Mouse (Mus musculus): Measurements from ENCODE around the gene Col4a1. TPM values are rescaled to one million over a fixed set of nuclear protein-coding genes. Genes with fewer than 3 reads are reported as not detected.

Gene Col4a1
- polyA plus RNA-seq, 1 experiment from 2014 or later, result 169 TPM

- no peaks in the 10 kb centered on the region for H3K36me3 ChIP-seq
- no peak overlapping the region for H3K9ac ChIP-seq
- 72% methylated on average over 9 of the region's 9 CpGs for WGBS
- H3K4me1 ChIP-seq, result peaks cover 27% of the 10 kb centered on the region
- no peak overlapping the region for H3K27ac ChIP-seq
- no peaks in the 10 kb centered on the region for H3K9me3 ChIP-seq
- H3K4me3 ChIP-seq, result no peak overlapping the region
- no peak for ATAC-seq (ENCODE audit: insufficient number of reproducible peaks, insufficient read depth, low FRiP score, low TSS enrichment)
- no peak overlapping the region for H3K4me2 ChIP-seq (replicated peaks)
- H3K27me3 ChIP-seq, result peaks cover 7% of the 10 kb centered on the region
These were observed 129.0 kb downstream of the Col4a1 start for GRCm38 (mm10) chr8:11183611-11184031.

DNA sequence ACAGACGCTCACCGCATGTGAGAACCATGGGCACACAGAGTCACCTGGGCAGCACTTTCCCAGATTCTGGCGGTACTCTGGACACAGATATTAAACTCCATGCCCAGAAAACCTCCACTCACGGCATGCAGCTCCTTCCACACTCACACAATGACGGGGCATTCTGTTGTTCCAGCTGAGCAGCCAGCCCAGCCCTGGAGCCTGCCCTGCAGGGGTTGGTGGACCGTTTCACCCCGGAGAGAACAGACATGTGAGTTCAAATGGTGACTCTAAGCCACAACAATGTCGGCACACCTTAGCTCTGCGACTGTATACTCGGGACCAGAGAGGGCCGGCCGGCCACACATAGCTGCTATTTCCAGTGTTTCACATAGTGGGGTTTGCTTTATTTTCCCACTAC is 130.0 kb downstream of the Col4a1 start:
- no peak for ATAC-seq (ENCODE audit: insufficient number of reproducible peaks, insufficient read depth, low FRiP score, low TSS enrichment)
- Histone ChIP-seq H3K4me3 (no peak overlapping the region), H3K9ac (no peak overlapping the region), H3K9me3 (no peaks in the 10 kb centered on the region), H3K36me3 (no peaks in the 10 kb centered on the region), H3K4me1 (peaks cover 17% of the 10 kb centered on the region; the same call in 1 of the 2 replicates), H3K27me3 (no peaks in the 10 kb centered on the region), H3K4me2 (replicated peaks) (no peak overlapping the region), H3K27ac (no peak overlapping the region)
- 79% methylated on average over 12 of the region's 12 CpGs for WGBS

DNA sequence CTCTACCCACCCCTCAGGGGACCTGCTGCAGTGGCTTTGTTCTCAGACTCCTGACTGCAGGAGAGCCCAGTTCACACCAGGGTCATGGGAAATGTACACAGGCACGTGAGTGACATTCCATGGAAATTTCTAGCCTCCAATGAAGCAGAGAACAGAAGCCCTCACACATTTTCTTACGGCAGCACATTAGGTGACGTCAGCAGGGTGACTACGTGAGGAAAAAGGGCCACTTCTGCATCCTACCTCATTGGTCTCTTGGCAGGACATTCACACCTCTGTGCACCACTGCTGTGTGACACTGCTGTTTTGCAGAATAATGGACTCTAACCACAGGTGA is 130.5 kb downstream of the Col4a1 start:
- Histone ChIP-seq H3K9ac (no peak overlapping the region), H3K4me3 (no peak overlapping the region), H3K27me3 (no peaks in the 10 kb centered on the region), H3K4me1 (peaks cover 15% of the 10 kb centered on the region; the same call in 1 of the 2 replicates), H3K27ac (no peak overlapping the region), H3K36me3 (no peaks in the 10 kb centered on the region), H3K9me3 (no peaks in the 10 kb centered on the region), H3K4me2 (replicated peaks) (no peak overlapping the region)
- ATAC-seq (ENCODE audit: insufficient number of reproducible peaks, insufficient read depth, low FRiP score, low TSS enrichment), result no peak
- WGBS, result 59% methylated on average over 4 of the region's 4 CpGs

- H3K9me3 ChIP-seq, result no peaks in the 10 kb centered on the region
- no peak overlapping the region for H3K9ac ChIP-seq
- no peak overlapping the region for H3K4me2 ChIP-seq (replicated peaks)
- H3K4me1 ChIP-seq, result peaks cover 11% of the 10 kb centered on the region; the same call in 1 of the 2 replicates
- 77% methylated on average over 11 of the region's 11 CpGs for WGBS
- H3K27me3 ChIP-seq, result no peaks in the 10 kb centered on the region
- H3K27ac ChIP-seq, result no peak overlapping the region
- no peak for ATAC-seq (ENCODE audit: insufficient number of reproducible peaks, insufficient read depth, low FRiP score, low TSS enrichment)
- no peaks in the 10 kb centered on the region for H3K36me3 ChIP-seq
- no peak overlapping the region for H3K4me3 ChIP-seq
These were observed 131.0 kb downstream of the Col4a1 start for GRCm38 (mm10) chr8:11181420-11182147.

GRCm38 (mm10) chr8:11179869-11180268 is 132.8 kb downstream of the Col4a1 start:
- WGBS, result 76% methylated on average over 3 of the region's 3 CpGs
- Histone ChIP-seq H3K9ac (no peak overlapping the region), H3K4me2 (replicated peaks) (no peak overlapping the region), H3K4me3 (no peak overlapping the region), H3K4me1 (0 out of 2 replicates have a peak, but pooled peaks cover 5% of the 10 kb centered on the region), H3K36me3 (no peaks in the 10 kb centered on the region), H3K9me3 (no peaks in the 10 kb centered on the region), H3K27ac (no peak overlapping the region), H3K27me3 (no peaks in the 10 kb centered on the region)
- ATAC-seq (ENCODE audit: insufficient number of reproducible peaks, insufficient read depth, low FRiP score, low TSS enrichment), result no peak

DNA sequence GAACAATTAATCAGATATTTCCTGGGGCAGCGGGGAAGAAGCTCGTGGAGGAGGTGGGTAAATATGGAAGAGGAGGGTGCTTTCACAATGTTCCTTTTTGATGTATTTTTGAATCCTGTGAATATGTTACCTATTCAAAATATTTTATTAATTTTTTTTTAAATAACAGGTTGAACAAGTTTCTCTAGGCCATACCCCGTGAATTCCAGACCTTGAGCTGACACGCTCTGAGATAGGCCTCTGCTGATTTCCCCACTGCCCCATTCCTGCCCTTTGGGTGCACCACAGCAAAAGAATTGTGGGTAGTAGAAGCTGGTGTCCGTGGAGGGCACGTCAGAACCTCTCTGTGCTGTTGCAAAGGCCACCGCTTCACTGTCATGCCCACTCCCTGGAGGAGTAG is 136.2 kb downstream of the Col4a1 start:
- 84% methylated on average over 7 of the region's 7 CpGs for WGBS
- no peak for ATAC-seq (ENCODE audit: insufficient number of reproducible peaks, insufficient read depth, low FRiP score, low TSS enrichment)
- H3K27ac ChIP-seq, result no peak overlapping the region

DNA sequence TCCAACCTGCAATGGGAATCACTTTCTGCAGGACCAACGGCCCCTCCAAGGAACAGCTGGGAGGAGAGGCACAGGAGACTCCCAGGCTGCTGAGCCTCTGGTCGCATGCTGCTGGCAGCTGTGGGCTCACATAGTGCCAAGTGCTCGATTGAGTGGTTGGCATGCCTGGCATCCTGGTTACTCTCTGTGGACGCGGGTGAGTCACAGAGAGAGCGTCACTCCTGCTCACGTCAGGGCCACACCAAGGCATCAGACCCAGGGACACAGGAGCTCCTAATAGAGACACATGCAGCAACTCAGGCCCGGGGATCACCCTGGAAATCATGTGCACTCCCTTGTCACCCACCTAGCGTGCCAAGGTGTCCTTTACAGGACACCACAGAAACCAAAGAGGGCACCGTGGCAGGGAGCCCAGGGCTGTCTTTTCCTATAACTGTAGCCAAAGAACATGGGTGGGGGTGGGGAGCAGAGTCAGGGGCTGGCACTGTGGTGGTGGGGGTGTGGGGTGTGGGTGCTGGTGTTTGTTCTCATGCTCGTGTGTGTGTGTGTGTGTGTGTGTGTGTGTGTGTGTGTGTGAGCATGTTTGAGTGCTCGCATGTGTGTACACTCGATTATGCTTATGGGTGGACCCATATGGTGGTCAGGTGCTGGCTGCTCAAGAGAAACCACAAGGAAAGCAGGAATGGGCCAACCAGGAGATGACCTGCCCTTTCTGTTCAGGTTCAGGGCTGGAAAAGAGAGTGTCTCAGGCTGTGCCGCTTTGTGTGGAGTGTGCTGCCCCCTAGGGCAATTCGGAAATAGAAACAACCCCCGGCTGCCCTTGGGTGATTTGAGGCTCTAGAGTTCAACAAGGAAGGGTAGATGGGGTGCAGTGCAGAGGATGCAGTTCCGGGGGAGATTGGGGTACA is 139.1 kb downstream of the Col4a1 start:
- no peaks in the 10 kb centered on the region for H3K27me3 ChIP-seq
- H3K4me3 ChIP-seq, result no peak overlapping the region
- 67% methylated on average over 17 of the region's 17 CpGs for WGBS
- H3K36me3 ChIP-seq, result no peaks in the 10 kb centered on the region
- no peak overlapping the region for H3K4me2 ChIP-seq (replicated peaks)
- H3K27ac ChIP-seq, result no peak overlapping the region
- no peaks in the 10 kb centered on the region for H3K9me3 ChIP-seq
- no peak for ATAC-seq (ENCODE audit: insufficient number of reproducible peaks, insufficient read depth, low FRiP score, low TSS enrichment)
- H3K4me1 ChIP-seq, result 0 out of 2 replicates have a peak, but pooled peaks cover 8% of the 10 kb centered on the region
- no peak overlapping the region for H3K9ac ChIP-seq

More for the DNA sequence above, 136.2 kb downstream of the Col4a1 start:
- no peak overlapping the region for H3K9ac ChIP-seq
- H3K4me3 ChIP-seq, result no peak overlapping the region
- no peaks in the 10 kb centered on the region for H3K27me3 ChIP-seq
- no peak overlapping the region for H3K4me2 ChIP-seq (replicated peaks)
- H3K9me3 ChIP-seq, result no peaks in the 10 kb centered on the region
- H3K36me3 ChIP-seq, result no peaks in the 10 kb centered on the region
- 0 out of 2 replicates have a peak, but pooled peaks cover 8% of the 10 kb centered on the region for H3K4me1 ChIP-seq

DNA sequence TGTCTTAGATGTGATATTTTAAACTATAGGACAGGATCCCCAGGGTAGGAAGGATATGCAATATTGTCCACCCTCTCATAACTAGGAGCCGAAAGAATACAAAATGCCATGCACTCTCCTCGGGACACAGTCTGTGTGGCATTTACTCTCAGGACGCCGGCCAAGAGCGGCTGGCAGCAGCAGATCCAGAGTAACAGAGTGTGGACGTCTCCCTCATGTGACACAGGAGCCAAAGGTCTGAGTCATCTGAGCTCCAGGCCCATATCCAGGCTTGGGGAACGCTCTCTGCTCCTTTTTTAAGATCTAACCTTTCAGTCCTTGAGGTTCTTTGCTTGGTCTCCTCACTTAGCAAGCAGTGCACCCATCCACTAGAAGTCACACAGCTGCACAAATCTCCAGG is 141.1 kb downstream of the Col4a1 start:
- Histone ChIP-seq H3K4me1 (0 out of 2 replicates have a peak, but pooled peaks cover 8% of the 10 kb centered on the region), H3K9ac (no peak overlapping the region), H3K36me3 (no peaks in the 10 kb centered on the region), H3K27me3 (no peaks in the 10 kb centered on the region), H3K9me3 (no peaks in the 10 kb centered on the region), H3K4me2 (replicated peaks) (no peak overlapping the region), H3K27ac (no peak overlapping the region), H3K4me3 (no peak overlapping the region)
- no peak for ATAC-seq (ENCODE audit: insufficient number of reproducible peaks, insufficient read depth, low FRiP score, low TSS enrichment)
- 84% methylated on average over 7 of the region's 7 CpGs for WGBS

DNA sequence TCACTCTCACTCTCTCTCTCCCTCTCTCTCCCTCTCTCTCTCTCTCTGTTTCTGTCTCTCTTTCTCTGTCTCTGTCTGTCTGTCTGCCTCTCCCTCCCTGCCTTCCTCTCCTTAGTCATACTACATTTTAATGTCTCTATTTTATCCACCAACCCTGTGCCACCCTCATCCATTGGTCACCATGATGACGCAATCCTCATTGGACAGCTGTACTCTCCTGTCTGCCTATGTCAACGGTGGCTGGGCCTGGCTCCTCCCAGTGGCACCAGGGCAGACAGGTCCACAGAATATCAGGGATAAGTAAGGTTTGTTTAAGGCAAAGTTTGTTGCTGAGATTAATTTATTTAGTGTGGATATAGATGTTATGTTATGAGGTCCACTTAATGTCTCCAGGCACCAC is 143.2 kb downstream of the Col4a1 start:
- 72% methylated on average over 2 of the region's 2 CpGs for WGBS
- Histone ChIP-seq H3K9me3 (no peaks in the 10 kb centered on the region), H3K4me2 (replicated peaks) (no peak overlapping the region), H3K27ac (no peak overlapping the region), H3K4me1 (0 out of 2 replicates have a peak, but pooled peaks cover 5% of the 10 kb centered on the region), H3K27me3 (no peaks in the 10 kb centered on the region), H3K9ac (no peak overlapping the region), H3K4me3 (no peak overlapping the region), H3K36me3 (no peaks in the 10 kb centered on the region)
- no peak for ATAC-seq (ENCODE audit: insufficient number of reproducible peaks, insufficient read depth, low FRiP score, low TSS enrichment)

DNA sequence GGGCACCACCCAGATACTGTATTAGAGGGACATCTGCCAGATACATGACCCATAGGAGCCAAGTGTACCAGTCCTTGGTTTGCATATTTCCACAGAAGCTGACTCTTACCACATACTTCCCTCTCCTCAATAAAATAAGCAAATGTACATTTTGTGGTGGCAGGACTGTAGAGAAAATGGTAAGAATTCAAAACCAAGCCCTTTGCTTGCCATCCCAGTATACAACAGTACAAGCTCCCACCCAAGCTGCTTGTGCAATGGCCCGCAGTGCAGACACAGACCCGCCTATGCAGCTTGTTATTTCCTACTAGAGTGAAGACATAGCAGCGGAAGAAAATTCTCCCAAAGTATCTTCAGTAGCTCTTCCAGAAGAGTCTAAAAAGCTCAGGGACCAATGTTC is 143.8 kb downstream of the Col4a1 start:
- no peaks in the 10 kb centered on the region for H3K9me3 ChIP-seq
- H3K36me3 ChIP-seq, result no peaks in the 10 kb centered on the region
- H3K4me2 ChIP-seq (replicated peaks), result no peak overlapping the region
- 0 out of 2 replicates have a peak, but pooled peaks cover 2% of the 10 kb centered on the region for H3K4me1 ChIP-seq
- no peak overlapping the region for H3K27ac ChIP-seq
- no peaks in the 10 kb centered on the region for H3K27me3 ChIP-seq
- 93% methylated on average over 3 of the region's 3 CpGs for WGBS
- no peak overlapping the region for H3K4me3 ChIP-seq
- no peak for ATAC-seq (ENCODE audit: insufficient number of reproducible peaks, insufficient read depth, low FRiP score, low TSS enrichment)
- no peak overlapping the region for H3K9ac ChIP-seq

DNA sequence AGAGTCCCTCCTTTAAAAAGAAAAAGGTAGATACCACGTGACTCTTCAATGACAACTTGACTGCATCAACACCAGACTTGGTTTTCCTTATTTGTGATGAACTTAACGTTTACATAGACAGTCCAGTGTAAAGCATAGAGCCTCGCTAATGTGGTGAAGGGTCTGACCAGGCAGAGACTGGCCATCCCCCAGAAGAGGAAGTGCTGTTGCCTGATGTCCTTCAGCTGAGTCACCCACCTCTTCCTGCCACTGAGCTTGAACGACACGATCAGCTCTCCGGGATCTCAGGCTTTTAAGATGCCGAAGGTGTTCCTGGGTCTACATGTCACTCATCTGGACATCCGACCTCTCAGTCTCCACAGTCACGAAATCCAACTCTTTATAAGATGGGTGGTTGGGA is 144.7 kb downstream of the Col4a1 start:
- Histone ChIP-seq H3K27me3 (no peaks in the 10 kb centered on the region), H3K4me1 (no peaks in the 10 kb centered on the region), H3K4me2 (replicated peaks) (no peak overlapping the region), H3K9ac (no peak overlapping the region), H3K9me3 (no peaks in the 10 kb centered on the region), H3K36me3 (no peaks in the 10 kb centered on the region), H3K4me3 (no peak overlapping the region), H3K27ac (no peak overlapping the region)
- 82% methylated on average over 9 of the region's 9 CpGs for WGBS
- no peak for ATAC-seq (ENCODE audit: insufficient number of reproducible peaks, insufficient read depth, low FRiP score, low TSS enrichment)

DNA sequence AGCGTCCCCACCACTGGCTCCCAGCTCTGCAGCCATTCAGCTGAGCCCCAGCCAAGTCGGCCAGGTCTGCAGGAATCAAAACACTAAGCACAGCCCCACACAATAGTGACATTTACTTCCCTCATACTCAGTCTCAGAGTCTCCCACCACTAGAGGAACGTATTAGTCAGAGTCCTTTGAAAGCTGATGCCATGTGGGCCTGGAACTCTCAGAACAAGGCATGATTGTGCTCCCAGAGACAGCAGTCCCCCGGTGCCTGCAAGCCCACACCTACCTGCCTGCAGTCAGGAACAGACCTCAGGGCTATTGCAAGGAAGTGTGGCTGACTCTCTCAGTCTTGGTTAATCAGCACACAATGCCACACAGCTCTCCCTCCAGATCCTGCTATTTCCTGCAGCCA is 147.0 kb downstream of the Col4a1 start:
- H3K4me3 ChIP-seq, result no peak overlapping the region
- peak; percentile 75 for ATAC-seq (ENCODE audit: insufficient number of reproducible peaks, insufficient read depth, low FRiP score, low TSS enrichment)
- H3K9me3 ChIP-seq, result no peaks in the 10 kb centered on the region
- WGBS, result 7% methylated on average over 4 of the region's 4 CpGs
- no peaks in the 10 kb centered on the region for H3K36me3 ChIP-seq
- no peaks in the 10 kb centered on the region for H3K4me1 ChIP-seq
- H3K27me3 ChIP-seq, result no peaks in the 10 kb centered on the region
- no peak overlapping the region for H3K4me2 ChIP-seq (replicated peaks)
- no peak overlapping the region for H3K9ac ChIP-seq
- peak overlapping the region; percentile 18 for H3K27ac ChIP-seq

All from embryonic facial prominence, embryonic 12.5 days (tissue).